Mouse (Mus musculus): ENCODE results near the gene Hrct1. TPM values are rescaled to one million over a fixed set of nuclear protein-coding genes. Genes with fewer than 3 reads are reported as not detected.

Gene Hrct1
- polyA plus RNA-seq (2015; fragmentation: Nextera tagmentation; extraction: Ambion mirVana) = 0.50 and 0.61 TPM in 2 replicates

DNA sequence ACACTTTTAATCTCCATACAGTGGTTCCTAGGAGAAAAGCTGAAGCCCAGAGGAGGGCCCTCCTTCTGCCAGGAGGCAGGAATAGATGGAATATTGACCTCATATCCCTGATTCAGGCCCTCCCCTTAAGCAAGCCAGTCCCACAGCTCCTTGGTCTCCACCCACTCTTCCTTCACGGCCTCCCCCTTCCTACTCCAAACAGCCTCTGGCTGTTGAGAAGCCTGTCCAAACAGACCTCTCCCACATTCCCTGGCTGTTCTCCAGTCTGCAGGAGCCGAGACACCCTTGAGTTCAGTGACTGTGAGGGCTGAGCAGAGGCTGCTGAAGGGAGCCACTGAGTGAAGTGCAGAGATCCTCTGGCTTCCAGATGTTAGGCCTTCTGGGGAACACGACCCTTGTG is at the start of gene Hrct1:
Gene Hrct1, plus strand, starts transcription at position 194 of the 400 bp plus-strand sequence.
- no peak within 1 kb of the TSS for H3K27ac ChIP-seq
- 55% methylated on average over 3 of the region's 3 CpGs for WGBS
- no peaks in the 10 kb centered on the region for H3K4me1 ChIP-seq
- H3K27me3 ChIP-seq (replicated peaks) = no peaks in the 10 kb centered on the region
- H3K36me3 ChIP-seq (replicated peaks) = no peaks in the 10 kb centered on the region
- ATAC-seq (replicated peaks) = no peak
- no peak within 1 kb of the TSS for H3K4me2 ChIP-seq
- no peaks in the 10 kb centered on the region for H3K9me3 ChIP-seq
- H3K4me3 ChIP-seq = no peak within 1 kb of the TSS
- H3K9ac ChIP-seq = no peak within 1 kb of the TSS

DNA sequence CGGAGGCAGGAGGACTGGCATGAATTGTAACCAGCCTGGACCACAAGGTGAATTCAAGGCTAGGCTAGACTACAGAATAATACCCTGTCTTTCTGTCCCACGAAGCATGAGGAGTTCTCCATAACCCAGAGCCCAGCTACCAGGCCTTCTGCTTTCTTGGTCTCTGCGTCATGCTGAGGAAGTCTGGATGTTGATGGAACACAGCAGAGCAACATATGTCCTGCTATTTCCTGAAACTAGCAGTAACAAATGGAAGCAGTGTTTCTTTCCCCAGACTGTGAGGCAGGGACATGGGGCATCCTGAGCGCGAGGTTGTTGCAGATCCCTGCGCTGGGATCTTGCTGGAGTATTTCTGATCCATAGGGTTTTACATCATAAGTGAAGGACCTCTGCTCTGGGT is 48.4 kb upstream of the Hrct1 start:
- no peaks in the 10 kb centered on the region for H3K4me1 ChIP-seq
- no peak overlapping the region for H3K27ac ChIP-seq
- no peak for ATAC-seq (replicated peaks)
- H3K27me3 ChIP-seq (replicated peaks) = no peaks in the 10 kb centered on the region
- no peaks in the 10 kb centered on the region for H3K9me3 ChIP-seq
- no peak overlapping the region for H3K9ac ChIP-seq
- peaks cover 41% of the 10 kb centered on the region for H3K36me3 ChIP-seq (replicated peaks)
- H3K4me2 ChIP-seq = no peak overlapping the region
- WGBS = 87% methylated on average over 6 of the region's 6 CpGs
- H3K4me3 ChIP-seq = no peak overlapping the region

DNA sequence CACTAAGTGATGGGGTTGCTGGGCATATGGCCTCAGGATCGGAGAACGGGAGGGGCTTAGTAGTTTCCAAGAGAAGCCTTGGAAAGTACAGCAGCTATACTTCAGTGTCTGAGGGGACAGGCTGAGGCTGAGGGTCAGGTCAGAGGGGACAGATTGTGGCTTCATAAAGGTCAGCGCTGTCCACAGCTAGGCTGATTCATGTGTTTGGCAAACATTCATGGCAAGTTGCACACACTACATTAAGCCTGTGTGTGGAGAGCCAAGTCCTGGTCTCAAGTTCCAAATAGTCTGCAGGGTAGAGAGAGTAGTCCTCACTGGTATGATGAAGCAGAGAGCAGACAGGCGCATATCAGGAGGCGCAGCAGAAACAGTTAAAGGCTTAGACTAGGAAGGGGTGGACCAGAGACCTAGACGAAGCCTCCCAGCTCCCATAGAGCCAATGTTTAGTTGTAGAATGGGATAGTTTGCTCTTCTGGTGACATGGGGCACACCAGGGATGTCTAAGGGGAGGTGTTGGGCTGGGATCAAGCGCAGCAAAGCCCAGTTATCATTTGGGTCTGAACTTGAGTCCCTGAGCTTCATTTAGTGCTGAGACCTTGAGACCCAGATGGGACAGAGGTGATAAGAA is 47.5 kb upstream of the Hrct1 start:
- Histone ChIP-seq H3K36me3 (replicated peaks) (peaks cover 48% of the 10 kb centered on the region), H3K4me2 (no peak overlapping the region), H3K9me3 (no peaks in the 10 kb centered on the region), H3K4me3 (no peak overlapping the region), H3K27ac (no peak overlapping the region), H3K9ac (no peak overlapping the region), H3K4me1 (no peaks in the 10 kb centered on the region), H3K27me3 (replicated peaks) (no peaks in the 10 kb centered on the region)
- WGBS = 92% methylated on average over 7 of the region's 7 CpGs
- no peak for ATAC-seq (replicated peaks)

DNA sequence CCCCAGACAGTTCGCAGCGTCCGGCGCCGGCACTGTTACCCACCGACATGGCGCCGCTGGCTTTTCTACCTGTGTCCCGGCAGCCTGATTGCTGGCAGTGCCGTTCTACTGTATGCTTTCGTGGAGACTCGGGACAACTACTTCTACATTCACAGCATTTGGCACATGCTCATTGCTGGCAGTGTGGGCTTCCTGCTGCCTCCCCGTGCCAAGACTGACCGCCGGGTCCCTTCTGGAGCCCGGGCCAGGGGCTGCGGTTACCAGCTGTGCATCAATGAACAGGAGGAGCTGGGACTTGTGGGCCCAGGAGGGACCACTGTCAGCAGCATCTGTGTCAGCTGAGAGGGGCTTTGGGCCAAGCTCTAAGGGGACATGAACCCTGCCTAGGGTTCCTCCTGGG is 37.0 kb upstream of the Hrct1 start:
- H3K4me3 ChIP-seq = no peak overlapping the region
- H3K27ac ChIP-seq = no peak overlapping the region
- ATAC-seq (replicated peaks) = no peak
- H3K27me3 ChIP-seq (replicated peaks) = no peaks in the 10 kb centered on the region
- H3K36me3 ChIP-seq (replicated peaks) = peaks cover 39% of the 10 kb centered on the region; the same call in 1 of the 2 replicates
- no peaks in the 10 kb centered on the region for H3K4me1 ChIP-seq
- H3K9me3 ChIP-seq = no peaks in the 10 kb centered on the region
- 93% methylated on average over 17 of the region's 17 CpGs for WGBS
- H3K4me2 ChIP-seq = no peak overlapping the region
- H3K9ac ChIP-seq = no peak overlapping the region

DNA sequence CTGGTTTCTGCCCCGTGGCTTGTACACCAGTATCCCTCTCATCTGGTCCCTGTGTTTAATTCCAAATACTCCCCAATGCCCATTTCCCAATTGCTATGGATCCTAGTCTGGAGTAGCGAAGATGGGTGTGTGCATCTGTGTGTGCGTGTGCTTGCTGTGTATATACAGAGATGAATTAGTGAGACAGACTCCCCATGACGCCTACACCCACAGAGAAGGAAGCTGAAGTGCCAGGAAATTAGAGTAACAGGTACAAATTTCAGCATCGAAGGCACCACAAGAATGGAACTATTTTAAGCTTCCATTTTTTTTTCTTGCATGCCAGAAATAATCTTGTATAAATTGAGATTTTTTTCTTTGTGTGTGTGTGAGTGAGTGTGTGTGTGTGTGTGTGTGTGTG is 36.0 kb upstream of the Hrct1 start:
- Histone ChIP-seq H3K9me3 (no peaks in the 10 kb centered on the region), H3K36me3 (replicated peaks) (peaks cover 32% of the 10 kb centered on the region; the same call in 1 of the 2 replicates), H3K4me3 (no peak overlapping the region), H3K4me2 (no peak overlapping the region), H3K4me1 (no peaks in the 10 kb centered on the region), H3K9ac (no peak overlapping the region), H3K27me3 (replicated peaks) (no peaks in the 10 kb centered on the region), H3K27ac (no peak overlapping the region)
- ATAC-seq (replicated peaks) = no peak
- WGBS = 85% methylated on average over 5 of the region's 5 CpGs

DNA sequence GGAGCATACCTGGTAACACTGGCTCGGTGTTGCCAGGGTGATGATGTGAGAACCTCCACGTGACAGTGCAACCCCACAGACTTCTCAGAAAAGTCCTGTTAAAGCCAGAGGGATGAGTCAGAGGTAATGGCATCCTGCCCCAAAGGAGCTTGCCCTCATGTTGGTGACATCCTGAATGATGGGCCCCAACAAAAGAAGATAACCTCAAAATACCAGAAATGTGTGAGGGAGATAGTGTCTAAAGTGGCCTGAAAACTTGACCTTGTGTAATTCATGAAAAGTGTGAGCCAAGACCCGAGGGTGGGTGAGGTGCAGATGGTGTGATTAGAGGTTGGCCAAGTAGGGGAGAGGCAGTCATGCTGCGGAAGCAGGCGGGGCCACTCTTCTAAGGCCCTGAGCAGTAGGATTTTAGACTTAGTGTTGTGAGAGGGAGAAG is 33.2 kb upstream of the Hrct1 start:
- 79% methylated on average over 5 of the region's 5 CpGs for WGBS
- H3K36me3 ChIP-seq (replicated peaks) = peaks cover 13% of the 10 kb centered on the region; the same call in 1 of the 2 replicates
- ATAC-seq (replicated peaks) = no peak

DNA sequence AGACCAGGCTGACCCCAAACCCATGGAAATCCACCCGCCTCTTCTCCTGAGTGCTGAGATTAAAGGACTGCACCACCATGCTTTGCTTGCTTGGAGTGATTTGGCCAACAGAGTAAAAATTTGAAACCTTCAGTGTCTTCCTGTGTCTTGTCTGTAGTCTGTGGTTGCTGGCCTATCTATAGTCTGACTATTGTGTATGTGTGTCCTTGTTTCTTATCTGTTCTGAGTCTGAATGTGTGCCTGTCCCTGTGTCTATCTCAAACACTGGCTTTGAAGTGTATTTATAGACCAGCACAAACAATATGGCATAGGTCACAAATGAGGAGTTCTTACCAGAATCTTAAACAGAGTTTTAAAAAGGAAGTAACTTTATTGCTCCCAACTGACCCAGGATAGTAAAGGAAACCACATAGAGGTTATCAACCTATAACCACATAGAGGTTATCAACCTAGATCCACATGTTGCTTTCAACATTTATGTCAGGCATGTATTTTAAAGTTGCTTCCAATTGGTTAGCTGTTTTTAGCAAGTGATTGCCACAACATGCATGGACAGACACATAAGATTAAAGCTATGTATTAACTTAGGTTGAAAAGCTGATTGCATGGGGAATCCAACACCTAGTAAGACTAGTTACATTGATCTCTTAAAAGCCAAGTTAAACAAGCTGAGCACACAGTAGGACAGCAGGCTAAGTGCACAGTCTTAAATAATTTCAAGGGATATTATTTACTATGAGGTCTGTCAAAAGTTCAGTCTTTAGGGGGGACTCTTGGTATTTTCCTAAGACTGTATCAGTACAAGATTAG is 32.3 kb upstream of the Hrct1 start:
- Histone ChIP-seq H3K9me3 (no peaks in the 10 kb centered on the region), H3K27ac (no peak overlapping the region), H3K4me2 (no peak overlapping the region), H3K4me1 (no peaks in the 10 kb centered on the region), H3K36me3 (replicated peaks) (peaks cover 8% of the 10 kb centered on the region; the same call in 1 of the 2 replicates), H3K27me3 (replicated peaks) (no peaks in the 10 kb centered on the region), H3K4me3 (no peak overlapping the region), H3K9ac (no peak overlapping the region)
- no peak for ATAC-seq (replicated peaks)
- WGBS = 83% methylated on average over 1 of the region's 1 CpGs

More for the DNA sequence above, 33.2 kb upstream of the Hrct1 start:
- H3K9ac ChIP-seq = no peak overlapping the region
- no peaks in the 10 kb centered on the region for H3K4me1 ChIP-seq
- H3K27ac ChIP-seq = no peak overlapping the region
- no peak overlapping the region for H3K4me3 ChIP-seq
- H3K4me2 ChIP-seq = no peak overlapping the region
- no peaks in the 10 kb centered on the region for H3K9me3 ChIP-seq
- H3K27me3 ChIP-seq (replicated peaks) = no peaks in the 10 kb centered on the region

DNA sequence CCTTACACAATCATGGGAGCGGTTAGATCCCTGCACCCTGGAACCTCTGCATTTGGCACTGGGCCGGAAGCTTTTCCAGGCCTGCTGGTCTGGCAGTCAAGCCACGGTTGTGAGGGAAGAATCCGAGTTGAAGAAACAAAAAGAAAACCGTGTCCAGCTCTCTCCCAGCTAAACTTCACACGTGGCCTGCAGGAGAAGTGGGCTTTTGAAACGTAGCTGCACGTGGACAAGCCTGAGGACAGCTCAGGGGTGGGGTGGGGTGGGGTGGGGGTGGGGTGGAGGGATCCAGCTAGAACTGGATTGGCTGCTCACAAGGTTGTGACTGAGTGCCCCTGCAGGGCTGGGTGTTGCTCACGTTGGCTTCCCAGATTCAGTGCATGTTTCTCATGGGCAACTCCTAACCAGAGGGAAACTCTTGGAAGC is 31.7 kb upstream of the Hrct1 start:
- WGBS = 32% methylated on average over 9 of the region's 9 CpGs
- no peak for ATAC-seq (replicated peaks)
- Histone ChIP-seq H3K4me3 (no peak overlapping the region), H3K9me3 (no peaks in the 10 kb centered on the region), H3K36me3 (replicated peaks) (0 out of 2 replicates have a peak, but pooled peaks cover 2% of the 10 kb centered on the region), H3K4me2 (no peak overlapping the region), H3K9ac (no peak overlapping the region), H3K27ac (no peak overlapping the region), H3K4me1 (no peaks in the 10 kb centered on the region), H3K27me3 (replicated peaks) (no peaks in the 10 kb centered on the region)

DNA sequence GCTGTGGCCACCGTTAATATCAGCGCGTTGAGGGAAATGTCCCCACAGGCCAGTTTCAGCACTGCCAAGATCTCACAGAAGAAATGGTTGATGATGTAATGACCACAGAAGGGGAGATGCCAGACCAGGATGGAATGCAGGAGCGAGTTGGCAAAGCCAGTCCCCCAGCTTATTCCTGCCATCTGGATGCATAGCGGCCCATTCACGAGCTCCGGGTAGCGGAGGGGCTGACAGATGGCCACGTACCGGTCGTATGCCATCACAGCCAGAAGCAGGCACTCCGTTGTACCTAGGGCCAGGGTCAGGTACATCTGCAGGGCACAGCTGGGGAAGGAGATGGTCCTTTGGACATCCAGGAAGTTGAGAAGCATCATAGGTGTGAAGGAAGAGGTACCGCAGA is 30.4 kb upstream of the Hrct1 start:
- H3K4me3 ChIP-seq = no peak overlapping the region
- H3K9me3 ChIP-seq = no peaks in the 10 kb centered on the region
- no peaks in the 10 kb centered on the region for H3K4me1 ChIP-seq
- 86% methylated on average over 13 of the region's 13 CpGs for WGBS
- ATAC-seq (replicated peaks) = no peak
- H3K9ac ChIP-seq = no peak overlapping the region
- no peaks in the 10 kb centered on the region for H3K36me3 ChIP-seq (replicated peaks)
- H3K27me3 ChIP-seq (replicated peaks) = no peaks in the 10 kb centered on the region
- no peak overlapping the region for H3K27ac ChIP-seq
- H3K4me2 ChIP-seq = no peak overlapping the region

DNA sequence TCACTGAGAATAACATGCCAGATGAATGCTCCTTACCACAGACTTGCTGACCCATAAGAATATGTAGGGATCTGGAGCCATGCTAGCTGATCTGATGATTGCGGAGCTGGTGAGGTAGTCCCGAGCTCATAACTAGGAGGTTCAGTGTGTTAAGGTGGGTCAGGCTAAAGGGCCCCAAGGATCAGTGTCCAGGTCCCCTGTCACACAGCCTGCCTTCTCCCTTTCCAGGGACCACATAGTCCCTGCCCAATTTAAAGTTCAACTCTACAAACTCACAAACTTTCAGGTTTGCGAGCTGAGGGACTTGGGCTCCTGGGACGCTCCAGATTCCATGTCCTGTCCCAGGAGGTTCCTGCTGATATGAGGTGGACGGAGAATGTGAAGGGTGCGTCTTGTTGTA is 26.3 kb upstream of the Hrct1 start, which contains the start of gene Olfr70:
Gene Olfr70, minus strand, starts transcription at position 101 of the 400 bp plus-strand sequence.
- Histone ChIP-seq H3K4me3 (no peak within 1 kb of the TSS), H3K4me2 (no peak within 1 kb of the TSS), H3K36me3 (replicated peaks) (no peaks in the 10 kb centered on the region), H3K9ac (no peak within 1 kb of the TSS), H3K4me1 (no peaks in the 10 kb centered on the region), H3K27me3 (replicated peaks) (no peaks in the 10 kb centered on the region), H3K27ac (no peak within 1 kb of the TSS), H3K9me3 (no peaks in the 10 kb centered on the region)
- ATAC-seq (replicated peaks) = no peak
- 92% methylated on average over 6 of the region's 6 CpGs for WGBS

DNA sequence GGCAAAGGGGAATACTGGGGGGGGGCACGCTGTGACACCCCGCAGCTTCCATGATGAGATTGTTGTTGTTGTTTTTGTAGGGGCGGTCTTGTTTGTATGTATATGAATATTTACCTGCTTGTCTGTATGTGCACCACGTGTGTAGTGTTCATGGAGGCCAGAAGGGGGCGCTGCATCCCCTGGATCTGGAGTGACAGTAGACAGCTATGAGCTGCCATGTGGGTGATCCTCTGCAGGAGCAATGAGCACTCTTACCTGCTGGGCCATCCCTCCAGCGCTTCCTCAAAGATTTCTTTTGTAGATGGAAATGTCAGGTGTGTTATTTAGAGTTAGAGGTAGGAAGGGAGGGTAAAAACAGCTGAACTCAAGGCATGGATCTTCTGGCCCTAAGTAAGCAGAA is 23.5 kb upstream of the Hrct1 start:
- Histone ChIP-seq H3K27ac (no peak overlapping the region), H3K4me2 (no peak overlapping the region), H3K9ac (no peak overlapping the region), H3K4me3 (no peak overlapping the region), H3K9me3 (no peaks in the 10 kb centered on the region), H3K27me3 (replicated peaks) (no peaks in the 10 kb centered on the region), H3K4me1 (no peaks in the 10 kb centered on the region), H3K36me3 (replicated peaks) (no peaks in the 10 kb centered on the region)
- ATAC-seq (replicated peaks) = no peak
- 77% methylated on average over 6 of the region's 6 CpGs for WGBS

DNA sequence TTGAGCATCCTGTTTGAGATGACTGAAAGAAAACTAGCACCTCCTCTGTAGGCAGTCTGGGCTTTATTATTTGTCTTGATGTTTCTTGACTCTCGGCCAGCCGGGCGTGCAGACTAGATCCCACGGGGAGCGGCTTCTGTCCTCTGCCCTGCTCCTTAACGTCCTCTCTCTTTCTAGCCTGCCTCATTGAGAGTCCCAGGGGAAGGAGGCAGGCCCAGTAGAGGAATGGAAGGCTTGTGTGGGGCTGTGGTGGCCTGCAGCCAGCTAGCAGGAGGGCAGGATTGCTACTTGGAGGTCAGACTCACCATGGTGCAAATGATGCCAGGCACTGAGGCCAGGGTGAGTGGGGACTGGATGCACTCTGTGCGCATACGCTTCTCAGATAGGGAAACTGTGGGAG is 23.1 kb upstream of the Hrct1 start:
- WGBS = 70% methylated on average over 8 of the region's 8 CpGs
- no peak overlapping the region for H3K27ac ChIP-seq
- H3K36me3 ChIP-seq (replicated peaks) = no peaks in the 10 kb centered on the region
- H3K27me3 ChIP-seq (replicated peaks) = no peaks in the 10 kb centered on the region
- no peak overlapping the region for H3K4me2 ChIP-seq
- no peaks in the 10 kb centered on the region for H3K9me3 ChIP-seq
- ATAC-seq (replicated peaks) = no peak
- no peaks in the 10 kb centered on the region for H3K4me1 ChIP-seq
- H3K9ac ChIP-seq = no peak overlapping the region
- no peak overlapping the region for H3K4me3 ChIP-seq
